ENCODE assay signal across 7 mouse cellular contexts in the genomic region with DNA sequence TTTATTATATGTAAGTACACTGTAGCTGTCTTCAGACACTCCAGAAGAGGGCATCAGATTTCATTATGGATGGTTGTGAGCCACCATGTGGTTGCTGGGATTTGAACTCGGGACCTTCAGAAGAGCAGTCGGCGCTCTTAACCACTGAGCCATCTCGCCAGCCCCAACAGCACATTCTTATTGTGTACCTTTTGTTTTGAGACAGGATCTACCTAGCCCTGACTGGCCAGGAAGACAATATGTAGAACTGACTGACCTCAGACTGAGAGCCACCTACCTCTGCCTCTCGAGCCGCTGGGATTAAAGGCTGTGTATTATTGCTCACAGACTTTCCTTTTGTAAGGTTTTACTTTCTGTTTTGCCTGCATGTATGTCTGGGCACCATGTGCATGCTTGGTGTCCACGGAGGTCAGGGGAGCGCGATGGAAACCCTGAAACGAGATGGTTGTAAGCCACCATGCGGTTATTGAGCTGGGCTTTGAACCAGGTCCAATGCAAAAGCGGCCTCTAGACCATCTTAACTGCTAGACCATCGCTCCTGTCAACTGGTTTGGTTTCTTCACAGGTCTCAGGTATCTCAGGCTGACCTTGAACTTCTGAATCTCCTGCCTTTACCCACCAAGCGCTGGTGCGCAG. TPM values are rescaled to one million over a fixed set of nuclear protein-coding genes. Genes with fewer than 3 reads are reported as not detected.
DNase-seq lines count a peak whose midpoint lies in the region; ATAC-seq and TF ChIP-seq lines count a peak whose summit lies in the region.

No protein-coding gene starts in this region.

- WGBS in neural tube, embryonic 11.5 days = 70% methylated on average over 15 of the region's 15 CpGs
- WGBS in forebrain, embryonic 16.5 days = 70% methylated on average over 15 of the region's 15 CpGs
- WGBS in liver, embryonic 16.5 days (ENCODE audit: insufficient replicate concordance) = 60% methylated on average over 15 of the region's 15 CpGs
- WGBS in stomach, postnatal 0 days = 67% methylated on average over 15 of the region's 15 CpGs

- H3K27me3 ChIP-seq in neural tube, embryonic 11.5 days (ENCODE audit: control insufficient read depth, insufficient read depth, low read length) = no peaks in the 10 kb centered on the region
- no peaks in the 10 kb centered on the region for H3K27me3 ChIP-seq in forebrain, embryonic 16.5 days (replicated peaks; ENCODE audit: control insufficient read depth, insufficient read depth, low read length)
- no peaks in the 10 kb centered on the region for H3K27me3 ChIP-seq in liver, embryonic 16.5 days (ENCODE audit: control insufficient read depth, insufficient read depth, low read depth, low read length)
- no peaks in the 10 kb centered on the region for H3K27me3 ChIP-seq in stomach, postnatal 0 days (ENCODE audit: control insufficient read depth, insufficient read depth, low read length)

- DNase-seq in neural tube, embryonic 11.5 days (ENCODE audit: low spot score) = no peak
- DNase-seq in neural tube, embryonic 10.5 days (ENCODE audit: extremely low spot score, low spot score) = no peak
- DNase-seq in brain, embryonic 14.5 days (ENCODE audit: low read depth) = peak; percentile 22
- no peak for DNase-seq in stomach, postnatal 0 days (ENCODE audit: low spot score)
- DNase-seq in c-Kit-positive CD71-positive TER-119-positive erythroid progenitor cells, embryonic 14.5 days (ENCODE audit: low spot score) = no peak

- H3K4me1 ChIP-seq in neural tube, embryonic 11.5 days (ENCODE audit: control insufficient read depth, insufficient read depth, low read length) = peaks cover 4% of the 10 kb centered on the region; the same call in 1 of the 2 replicates
- H3K4me1 ChIP-seq in forebrain, embryonic 16.5 days (replicated peaks; ENCODE audit: control insufficient read depth, insufficient read depth, low read length) = peaks cover 18% of the 10 kb centered on the region
- peaks cover 18% of the 10 kb centered on the region for H3K4me1 ChIP-seq in liver, embryonic 16.5 days (ENCODE audit: control insufficient read depth, low read depth, low read length)
- no peaks in the 10 kb centered on the region for H3K4me1 ChIP-seq in stomach, postnatal 0 days (replicated peaks; ENCODE audit: control insufficient read depth, insufficient read depth)

- peak overlapping the region; percentile 96 for H3K9ac ChIP-seq in neural tube, embryonic 11.5 days (ENCODE audit: low read length)
- peak overlapping the region; percentile 67 for H3K9ac ChIP-seq in forebrain, embryonic 16.5 days (replicated peaks; ENCODE audit: low read depth, low read length)
- peak overlapping the region; percentile 74 for H3K9ac ChIP-seq in liver, embryonic 16.5 days (ENCODE audit: low read depth, low read length)
- peak overlapping the region; percentile 59 for H3K9ac ChIP-seq in stomach, postnatal 0 days (ENCODE audit: low read length)

- H3K4me3 ChIP-seq in neural tube, embryonic 11.5 days (ENCODE audit: low read depth, low read length) = peak overlapping the region; percentile 97
- peak overlapping the region; percentile 91 for H3K4me3 ChIP-seq in forebrain, embryonic 16.5 days (replicated peaks; ENCODE audit: low read length)
- peak overlapping the region; percentile 97 for H3K4me3 ChIP-seq in liver, embryonic 16.5 days (ENCODE audit: low read depth, low read length)
- H3K4me3 ChIP-seq in stomach, postnatal 0 days (ENCODE audit: low read depth, low read length) = peak overlapping the region; percentile 37

- H3K9me3 ChIP-seq in neural tube, embryonic 11.5 days (ENCODE audit: control insufficient read depth, low read length) = no peaks in the 10 kb centered on the region
- H3K9me3 ChIP-seq in forebrain, embryonic 16.5 days (ENCODE audit: control insufficient read depth, low read length) = no peaks in the 10 kb centered on the region
- H3K9me3 ChIP-seq in liver, embryonic 16.5 days (replicated peaks; ENCODE audit: control insufficient read depth, low read length) = no peaks in the 10 kb centered on the region
- H3K9me3 ChIP-seq in stomach, postnatal 0 days (ENCODE audit: control insufficient read depth, low read length) = 0 out of 2 replicates have a peak, but pooled peaks cover 3% of the 10 kb centered on the region

- peak overlapping the region; percentile 58 for H3K4me2 ChIP-seq in neural tube, embryonic 11.5 days (ENCODE audit: low read depth)
- peak overlapping the region; percentile 79 for H3K4me2 ChIP-seq in forebrain, embryonic 16.5 days (ENCODE audit: low read length)
- H3K4me2 ChIP-seq in liver, embryonic 16.5 days (ENCODE audit: low read depth, low read length) = peak overlapping the region; percentile 96
- H3K4me2 ChIP-seq in stomach, postnatal 0 days (replicated peaks; ENCODE audit: low read depth) = peak overlapping the region; percentile 59

- no peak for TF ChIP-seq POLR2A in brain, embryonic 14.5 days (IDR thresholded peaks at IDR 0.05; ENCODE audit: borderline replicate concordance, extremely low read depth, insufficient read depth, insufficient read length, poor library complexity, severe bottlenecking)

- no peak for TF ChIP-seq EP300 in stomach, postnatal 0 days (optimal IDR thresholded peaks at IDR 0.05)

- TF ChIP-seq CTCF in brain, embryonic 14.5 days (IDR thresholded peaks at IDR 0.05; ENCODE audit: borderline replicate concordance, extremely low read depth, insufficient read depth, insufficient read length) = no peak
- 0 out of 2 replicates have a peak, but pooled peaks have one; percentile 2 for TF ChIP-seq CTCF in stomach, postnatal 0 days (IDR thresholded peaks at IDR 0.05; ENCODE audit: low read depth)

- H3K27ac ChIP-seq in neural tube, embryonic 11.5 days (ENCODE audit: low read depth, low read length) = peak overlapping the region; percentile 96
- H3K27ac ChIP-seq in forebrain, embryonic 16.5 days (ENCODE audit: low read length) = peak overlapping the region; percentile 88
- peak overlapping the region; percentile 92 for H3K27ac ChIP-seq in liver, embryonic 16.5 days (ENCODE audit: low read length)
- H3K27ac ChIP-seq in stomach, postnatal 0 days (replicated peaks) = peak overlapping the region; percentile 99

- ATAC-seq in neural tube, embryonic 11.5 days (ENCODE audit: insufficient read depth, low FRiP score, low TSS enrichment) = peak; percentile 2; the same call in 1 of the 2 replicates
- no peak for ATAC-seq in forebrain, embryonic 16.5 days
- no peak for ATAC-seq in liver, embryonic 16.5 days (ENCODE audit: low read depth)
- ATAC-seq in stomach, postnatal 0 days (ENCODE audit: low FRiP score, low TSS enrichment) = no peak

- H3K36me3 ChIP-seq in neural tube, embryonic 11.5 days (ENCODE audit: control insufficient read depth, insufficient read depth, low read length) = no peaks in the 10 kb centered on the region
- H3K36me3 ChIP-seq in forebrain, embryonic 16.5 days (ENCODE audit: control insufficient read depth, insufficient read depth) = peaks cover 4% of the 10 kb centered on the region
- H3K36me3 ChIP-seq in liver, embryonic 16.5 days (ENCODE audit: control insufficient read depth, insufficient read depth) = peaks cover under 1% of the 10 kb centered on the region; the same call in 1 of the 2 replicates
- H3K36me3 ChIP-seq in stomach, postnatal 0 days (ENCODE audit: control insufficient read depth, insufficient read depth, low read length) = no peaks in the 10 kb centered on the region

RNA-seq across cellular contexts. Expression of gene Nktr, which starts 0.8 kb away (rescaled TPM):
- polyA plus RNA-seq in neural tube, embryonic 11.5 days (2014; fragmentation: Nextera tagmentation; extraction: Ambion mirVana) = 56.9 and 61.7 TPM in 2 replicates
- polyA plus RNA-seq in brain, embryonic 14.5 days (2012; rRNA removed) = 165 and 197 TPM in 2 replicates
- 59.1 and 60.4 TPM in 2 replicates for polyA plus RNA-seq in forebrain, embryonic 16.5 days (2015; fragmentation: Nextera tagmentation; extraction: Ambion mirVana)
- 24.9 and 25.2 TPM in 2 replicates for polyA plus RNA-seq in liver, embryonic 16.5 days (2015; fragmentation: Nextera tagmentation; extraction: Ambion mirVana)
- polyA plus RNA-seq in stomach, postnatal 0 days (2015; fragmentation: Nextera tagmentation; extraction: Ambion mirVana) = 27.7 and 32.0 TPM in 2 replicates

RNA-seq across cellular contexts. Expression of gene Ss18l2, which starts 8.1 kb away (rescaled TPM):
- 134 and 135 TPM in 2 replicates for polyA plus RNA-seq in neural tube, embryonic 11.5 days (2014; fragmentation: Nextera tagmentation; extraction: Ambion mirVana)
- 65.3 and 71.1 TPM in 2 replicates for polyA plus RNA-seq in brain, embryonic 14.5 days (2012; rRNA removed)
- 133 and 142 TPM in 2 replicates for polyA plus RNA-seq in forebrain, embryonic 16.5 days (2015; fragmentation: Nextera tagmentation; extraction: Ambion mirVana)
- 54.9 and 55.5 TPM in 2 replicates for polyA plus RNA-seq in liver, embryonic 16.5 days (2015; fragmentation: Nextera tagmentation; extraction: Ambion mirVana)
- polyA plus RNA-seq in stomach, postnatal 0 days (2015; fragmentation: Nextera tagmentation; extraction: Ambion mirVana) = 106 and 119 TPM in 2 replicates

RNA-seq across cellular contexts. Expression of gene Sec22c, which starts 12.9 kb away (rescaled TPM):
- 14.2 and 17.4 TPM in 2 replicates for polyA plus RNA-seq in neural tube, embryonic 11.5 days (2014; fragmentation: Nextera tagmentation; extraction: Ambion mirVana)
- 21.2 and 25.2 TPM in 2 replicates for polyA plus RNA-seq in brain, embryonic 14.5 days (2012; rRNA removed)
- 37.9 and 40.0 TPM in 2 replicates for polyA plus RNA-seq in forebrain, embryonic 16.5 days (2015; fragmentation: Nextera tagmentation; extraction: Ambion mirVana)
- polyA plus RNA-seq in liver, embryonic 16.5 days (2015; fragmentation: Nextera tagmentation; extraction: Ambion mirVana) = 2.8 and 3.0 TPM in 2 replicates
- 5.0 and 6.8 TPM in 2 replicates for polyA plus RNA-seq in stomach, postnatal 0 days (2015; fragmentation: Nextera tagmentation; extraction: Ambion mirVana)

RNA-seq across cellular contexts. Expression of gene Zfp651, which starts 40.9 kb away (rescaled TPM):
- polyA plus RNA-seq in neural tube, embryonic 11.5 days (2014; fragmentation: Nextera tagmentation; extraction: Ambion mirVana) = 6.7 and 7.0 TPM in 2 replicates
- 38.8 and 51.4 TPM in 2 replicates for polyA plus RNA-seq in brain, embryonic 14.5 days (2012; rRNA removed)
- polyA plus RNA-seq in forebrain, embryonic 16.5 days (2015; fragmentation: Nextera tagmentation; extraction: Ambion mirVana) = 16.4 and 20.4 TPM in 2 replicates
- 0.50 and 0.89 TPM in 2 replicates for polyA plus RNA-seq in liver, embryonic 16.5 days (2015; fragmentation: Nextera tagmentation; extraction: Ambion mirVana)
- 8.0 and 10.5 TPM in 2 replicates for polyA plus RNA-seq in stomach, postnatal 0 days (2015; fragmentation: Nextera tagmentation; extraction: Ambion mirVana)

RNA-seq across cellular contexts. Expression of gene Klhl40, which starts 59.2 kb away (rescaled TPM):
- 3.6 and 4.6 TPM in 2 replicates for polyA plus RNA-seq in neural tube, embryonic 11.5 days (2014; fragmentation: Nextera tagmentation; extraction: Ambion mirVana)
- 0.55 and 0.72 TPM in 2 replicates for polyA plus RNA-seq in brain, embryonic 14.5 days (2012; rRNA removed)
- polyA plus RNA-seq in forebrain, embryonic 16.5 days (2015; fragmentation: Nextera tagmentation; extraction: Ambion mirVana) = 0.80 and 1.1 TPM in 2 replicates
- polyA plus RNA-seq in liver, embryonic 16.5 days (2015; fragmentation: Nextera tagmentation; extraction: Ambion mirVana) = 0.53 and 1.5 TPM in 2 replicates
- 0.42 and 0.46 TPM in 2 replicates for polyA plus RNA-seq in stomach, postnatal 0 days (2015; fragmentation: Nextera tagmentation; extraction: Ambion mirVana)

Comparison
In these comparisons a context has a peak if more than half of its experiments do, and no peak if none do; other contexts are left out.
1. H3K4me3 ChIP-seq: peak in every context shown above with its lines; median percentile 97 in neural tube, embryonic 11.5 days; 97 in liver, embryonic 16.5 days; 91 in forebrain, embryonic 16.5 days; 37 in stomach, postnatal 0 days.